Mouse (Mus musculus) E14TG2a.4 (cell line): Measurements from ENCODE around the gene D430042O09Rik.

Source experiments
- H3K27me3 ChIP-seq: 2 replicates; pipeline ENCODE4 v1.6.1; 2014; ENCODE audit warnings: low read length, control low read depth; ENCODE audit not compliant: insufficient read depth
- H3K36me3 ChIP-seq: 2 replicates; pipeline ENCODE4 v1.6.1; 2014; ENCODE audit warnings: low read length, control low read depth; ENCODE audit not compliant: insufficient read depth
- H3K4me1 ChIP-seq: replicated peaks from 2 replicates; pipeline ENCODE4 v1.6.1; 2014; ENCODE audit warnings: low read depth, low read length, control low read depth
- H3K4me3 ChIP-seq: replicated peaks from 2 replicates; pipeline ENCODE4 v1.5.1; 2014; ENCODE audit warnings: mild to moderate bottlenecking, low read length
- H3K9me3 ChIP-seq: 2 replicates; pipeline ENCODE4 v1.6.1; 2014; ENCODE audit warnings: low read length, control low read depth
- CTCF ChIP-seq: conservative IDR thresholded peaks from 2 replicates; pipeline ENCODE4 v1.5.1; 2014; ENCODE audit warnings: low read length
- NANOG ChIP-seq: IDR thresholded peaks from 2 replicates; pipeline ENCODE4 v1.6.1; 2014; ENCODE audit warnings: borderline replicate concordance, low read length, mixed read lengths
- POU5F1 ChIP-seq: IDR thresholded peaks from 2 replicates; pipeline ENCODE4 v1.6.1; 2014; ENCODE audit warnings: low read length, borderline replicate concordance

Gene D430042O09Rik

DNA sequence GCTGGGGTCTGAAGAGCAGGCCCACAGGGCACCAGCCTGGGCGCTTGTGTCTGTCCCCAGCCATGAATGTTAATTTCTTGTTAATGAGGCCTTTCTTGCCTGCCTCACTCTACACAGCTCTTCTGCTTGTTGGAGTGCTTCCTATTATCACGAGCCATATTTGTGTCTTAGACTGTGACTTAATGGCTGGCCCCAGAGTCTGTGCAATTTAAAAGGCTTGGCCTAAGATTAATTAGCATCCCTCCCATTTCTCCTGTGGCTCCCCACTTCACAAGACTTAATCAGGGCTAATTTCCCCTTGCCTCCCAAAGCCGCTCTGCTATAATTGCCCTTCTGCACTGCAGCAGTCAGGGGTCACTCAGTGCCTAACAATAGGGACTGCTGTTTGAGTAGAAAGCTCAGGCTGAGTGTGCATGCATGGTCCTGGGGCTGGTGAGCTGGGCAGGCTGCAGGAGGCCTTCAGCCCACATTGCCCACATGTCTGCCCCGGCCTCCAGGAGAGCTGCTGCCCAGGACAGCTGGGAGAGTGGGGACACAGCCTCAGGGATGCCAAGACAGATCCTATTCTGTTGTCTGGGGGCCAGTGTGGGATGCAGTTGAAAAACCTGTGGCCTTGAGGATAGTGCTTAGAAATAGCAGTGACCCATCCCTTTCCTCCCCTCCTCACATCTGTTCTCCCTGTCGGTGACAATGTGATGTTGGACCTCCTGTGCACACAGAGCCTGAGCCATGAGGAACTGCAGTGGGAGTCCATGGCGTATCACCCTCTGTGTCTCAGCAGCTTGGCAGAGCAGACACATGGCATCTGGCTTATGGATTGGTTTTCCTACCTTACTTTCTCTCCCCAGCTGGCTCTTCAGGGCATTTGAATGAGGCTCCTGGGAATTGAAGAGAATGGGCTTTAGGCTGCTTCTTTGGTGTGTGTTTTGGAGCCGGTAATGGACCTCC is 55.5 kb downstream of the D430042O09Rik start:
- Histone ChIP-seq H3K27me3 (no peaks in the 10 kb centered on the region), H3K4me3 (no peak overlapping the region), H3K4me1 (no peaks in the 10 kb centered on the region), H3K36me3 (no peaks in the 10 kb centered on the region), H3K9me3 (no peaks in the 10 kb centered on the region)
- TF ChIP-seq CTCF: no peak
- TF ChIP-seq POU5F1: no peak
- TF ChIP-seq NANOG: no peak

GRCm38 (mm10) chr7:125764373-125764772 is 56.7 kb downstream of the D430042O09Rik start:
- TF ChIP-seq POU5F1 (no peak), CTCF (no peak), NANOG (no peak)
- H3K4me1 ChIP-seq: no peaks in the 10 kb centered on the region
- no peaks in the 10 kb centered on the region for H3K9me3 ChIP-seq
- no peaks in the 10 kb centered on the region for H3K36me3 ChIP-seq
- no peak overlapping the region for H3K4me3 ChIP-seq
- H3K27me3 ChIP-seq: no peaks in the 10 kb centered on the region

GRCm38 (mm10) chr7:125766976-125767831 is 59.5 kb downstream of the D430042O09Rik start:
- TF ChIP-seq CTCF: peak; percentile 74
- TF ChIP-seq POU5F1: no peak
- H3K4me1 ChIP-seq: no peaks in the 10 kb centered on the region
- H3K4me3 ChIP-seq: no peak overlapping the region
- no peaks in the 10 kb centered on the region for H3K9me3 ChIP-seq
- no peaks in the 10 kb centered on the region for H3K36me3 ChIP-seq
- no peaks in the 10 kb centered on the region for H3K27me3 ChIP-seq

DNA sequence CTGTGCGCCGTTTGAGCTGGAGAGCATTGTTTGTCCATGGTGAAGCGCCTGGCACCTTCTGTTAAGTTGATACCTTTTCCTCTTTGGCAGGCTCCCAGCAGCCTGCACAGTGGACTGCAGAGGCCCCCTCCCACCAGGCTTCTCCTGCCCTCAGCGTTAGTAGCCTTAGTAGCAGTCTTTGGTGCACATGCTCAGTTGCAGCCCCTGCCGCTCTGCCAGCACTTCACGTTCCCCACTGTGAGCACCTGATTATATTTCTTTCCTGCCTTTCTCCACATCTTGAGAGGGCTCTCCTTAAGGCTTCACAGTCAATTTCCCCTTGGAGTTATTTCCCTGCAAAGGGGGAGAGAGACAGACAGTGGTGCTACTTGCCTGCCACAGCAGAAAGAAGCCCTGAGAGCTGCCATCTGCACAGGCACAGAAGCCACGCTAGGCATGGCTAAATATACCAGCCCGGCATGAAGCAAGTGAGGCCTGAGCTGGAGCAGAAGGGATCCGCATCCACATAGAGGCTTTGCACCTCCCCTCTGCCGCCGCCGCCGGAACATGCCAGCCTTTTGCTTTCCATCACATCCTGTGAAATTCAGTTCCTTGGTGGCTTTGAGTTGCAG is 65.4 kb downstream of the D430042O09Rik start:
- H3K36me3 ChIP-seq: no peaks in the 10 kb centered on the region
- H3K4me3 ChIP-seq: no peak overlapping the region
- TF ChIP-seq CTCF (no peak), NANOG (no peak), POU5F1 (no peak)
- H3K4me1 ChIP-seq: 0 out of 2 replicates have a peak, but pooled peaks cover 3% of the 10 kb centered on the region
- no peaks in the 10 kb centered on the region for H3K9me3 ChIP-seq
- H3K27me3 ChIP-seq: no peaks in the 10 kb centered on the region

GRCm38 (mm10) chr7:125783206-125783605 is 75.5 kb downstream of the D430042O09Rik start:
- TF ChIP-seq POU5F1 (no peak), CTCF (peak; percentile 58)
- H3K4me3 ChIP-seq: no peak overlapping the region
- no peaks in the 10 kb centered on the region for H3K9me3 ChIP-seq
- no peaks in the 10 kb centered on the region for H3K4me1 ChIP-seq
- H3K36me3 ChIP-seq: no peaks in the 10 kb centered on the region
- H3K27me3 ChIP-seq: no peaks in the 10 kb centered on the region

GRCm38 (mm10) chr7:125786105-125786504 is 78.4 kb downstream of the D430042O09Rik start:
- H3K9me3 ChIP-seq: no peaks in the 10 kb centered on the region
- TF ChIP-seq NANOG (no peak), CTCF (no peak), POU5F1 (no peak)
- H3K4me1 ChIP-seq: no peaks in the 10 kb centered on the region
- H3K4me3 ChIP-seq: no peak overlapping the region
- no peaks in the 10 kb centered on the region for H3K27me3 ChIP-seq
- no peaks in the 10 kb centered on the region for H3K36me3 ChIP-seq

GRCm38 (mm10) chr7:125787046-125787445 is 79.4 kb downstream of the D430042O09Rik start:
- no peak overlapping the region for H3K4me3 ChIP-seq
- H3K4me1 ChIP-seq: no peaks in the 10 kb centered on the region
- TF ChIP-seq CTCF (no peak), POU5F1 (no peak), NANOG (no peak)
- H3K36me3 ChIP-seq: no peaks in the 10 kb centered on the region
- H3K27me3 ChIP-seq: no peaks in the 10 kb centered on the region
- H3K9me3 ChIP-seq: no peaks in the 10 kb centered on the region

DNA sequence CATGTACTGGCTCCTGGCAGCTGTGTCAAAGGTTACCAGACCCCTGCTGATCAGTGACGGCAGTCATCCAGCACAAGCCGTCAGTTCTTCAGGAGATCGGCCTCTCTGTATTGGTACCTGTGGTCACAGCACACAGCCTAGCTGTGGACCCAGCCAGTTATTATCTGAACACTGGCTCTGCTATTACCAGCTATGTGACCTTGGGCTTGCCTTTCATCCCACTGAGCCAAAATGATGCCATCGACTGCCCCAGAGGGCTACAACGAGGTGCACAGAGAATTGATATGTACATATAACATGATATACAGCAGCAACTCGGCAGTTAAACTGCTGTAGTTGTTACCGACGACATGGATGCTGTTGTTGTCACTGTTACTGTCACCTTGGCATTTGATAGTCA is 82.4 kb downstream of the D430042O09Rik start:
- TF ChIP-seq NANOG: no peak
- no peak for TF ChIP-seq CTCF
- no peak for TF ChIP-seq POU5F1
- Histone ChIP-seq H3K4me1 (no peaks in the 10 kb centered on the region), H3K9me3 (no peaks in the 10 kb centered on the region), H3K36me3 (no peaks in the 10 kb centered on the region), H3K4me3 (no peak overlapping the region), H3K27me3 (no peaks in the 10 kb centered on the region)
